Mouse (Mus musculus) layer of hippocampus, adult 11-12 months (tissue): ENCODE data around the gene Cstad.

Source experiments
- DNase-seq: peaks from one replicate; pipeline ENCODE4 v3.0.0; 2022; ENCODE audit warnings: low spot score

Gene Cstad

DNA sequence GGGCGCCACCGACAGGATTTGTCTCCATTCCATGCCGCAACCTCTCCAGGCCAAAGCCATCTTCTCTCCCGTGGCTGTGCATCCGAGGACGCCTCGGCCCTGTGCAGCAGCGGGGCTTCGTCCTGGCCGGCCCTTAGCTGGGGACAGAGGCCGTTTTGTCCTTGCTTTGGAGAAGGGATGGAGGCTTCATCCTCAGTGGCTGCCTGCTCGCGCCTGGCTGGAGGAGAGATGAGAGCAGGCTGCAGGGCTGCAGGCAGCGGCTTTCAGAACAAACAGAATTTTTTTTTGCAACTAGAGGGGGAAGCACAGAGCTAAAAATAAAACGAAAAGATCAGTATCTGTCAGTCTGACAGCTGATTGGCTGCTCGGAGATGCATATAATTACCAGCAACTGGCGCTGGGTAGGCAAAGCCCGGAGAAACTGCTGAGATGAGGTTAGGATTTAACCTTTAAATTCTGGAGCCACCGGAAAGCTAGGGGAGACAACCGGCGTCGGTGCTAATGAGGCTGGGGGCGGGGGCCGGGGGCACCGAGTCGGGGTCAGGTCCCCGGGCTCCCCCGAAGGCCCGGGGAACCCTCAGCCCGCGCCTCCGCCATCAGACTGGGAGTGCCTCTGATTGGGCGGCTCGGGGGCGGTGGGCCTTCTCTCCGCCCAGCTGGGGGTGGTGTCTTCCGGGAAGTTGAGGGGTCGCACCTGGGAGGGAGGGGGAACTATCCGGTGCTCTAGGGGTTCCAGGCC lies at the start of gene Cstad:
TSS of gene Cstad (plus strand) at position 400 of the 739 bp plus-strand sequence.
- peak; percentile 80 for DNase-seq

DNA sequence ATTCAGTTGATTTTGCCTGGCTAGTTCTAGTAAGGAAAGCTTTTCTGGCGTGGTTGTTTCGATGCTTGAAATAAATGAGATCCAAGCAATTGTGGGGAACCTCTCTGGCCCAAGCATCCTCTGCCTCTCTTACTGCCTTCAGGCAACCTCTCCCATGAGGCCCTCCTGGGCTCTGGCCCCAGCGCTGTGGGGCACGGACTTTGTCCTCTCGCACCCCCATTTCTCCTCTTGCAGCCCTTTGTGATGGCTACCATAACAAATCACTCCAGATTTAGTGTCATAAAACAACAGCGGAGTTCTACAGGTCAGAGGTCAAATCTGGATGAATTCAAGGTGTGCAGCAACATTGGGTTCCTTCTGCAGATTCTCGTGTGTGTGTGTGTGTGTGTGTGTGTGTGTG lies 49.1 kb upstream of the Cstad start:
- DNase-seq = no peak

DNA sequence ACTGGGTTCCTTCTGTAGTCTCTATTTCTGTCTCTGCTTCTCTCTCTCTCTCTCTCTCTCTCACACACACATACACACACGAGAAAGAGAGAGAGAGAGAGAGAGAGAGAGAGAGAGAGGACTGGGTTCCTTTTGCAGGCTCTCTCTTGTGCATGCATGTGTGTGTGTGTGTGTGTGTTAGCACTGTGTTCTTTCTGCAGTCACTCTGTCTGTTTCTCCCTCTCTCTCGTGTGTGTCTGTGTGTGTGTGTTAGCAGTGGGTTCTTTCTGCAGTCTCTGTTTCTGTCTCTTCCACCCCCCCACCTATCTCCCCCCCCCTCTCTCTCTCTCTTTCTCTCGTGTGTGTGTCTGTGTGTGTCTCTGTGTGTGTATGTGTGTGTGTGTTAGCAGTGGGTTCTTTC lies 48.6 kb upstream of the Cstad start:
- DNase-seq = no peak

DNA sequence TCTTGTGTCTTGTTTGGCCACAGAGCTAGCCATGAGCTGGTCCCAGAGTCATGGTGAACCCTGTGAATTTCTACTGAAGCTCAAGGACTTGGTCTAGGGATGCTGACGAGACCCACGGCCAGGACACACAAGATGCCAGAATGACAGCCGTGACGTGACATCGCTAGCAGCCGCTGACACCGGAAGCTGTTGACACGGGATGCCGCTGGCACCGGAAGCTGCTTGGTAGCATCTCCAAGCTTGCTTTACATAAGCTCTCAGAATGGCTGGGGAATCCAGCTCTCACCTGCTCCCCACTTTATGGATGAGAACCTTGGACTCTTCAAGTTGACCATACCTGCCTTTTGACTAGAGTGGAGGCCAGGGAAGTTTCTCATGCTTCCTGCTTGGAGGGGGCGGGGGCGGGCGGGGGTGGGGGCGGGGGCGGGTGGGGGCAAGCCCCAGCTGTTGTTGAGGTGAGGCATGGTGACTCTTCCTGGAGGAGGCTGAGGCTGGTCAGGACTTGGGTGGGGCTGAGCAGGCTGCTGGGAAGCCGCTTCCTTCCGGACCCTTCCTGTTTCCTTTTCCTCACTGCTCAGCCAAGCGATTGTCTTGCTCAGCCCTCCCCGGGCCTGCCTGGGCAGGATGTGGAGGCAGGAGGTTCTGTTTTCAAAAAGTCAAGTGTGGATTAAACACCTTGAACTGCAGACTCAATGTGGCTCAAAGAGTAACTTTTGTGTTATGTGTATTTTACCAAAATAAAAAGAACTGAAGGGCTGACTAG lies 47.2 kb upstream of the Cstad start:
- no peak for DNase-seq

DNA sequence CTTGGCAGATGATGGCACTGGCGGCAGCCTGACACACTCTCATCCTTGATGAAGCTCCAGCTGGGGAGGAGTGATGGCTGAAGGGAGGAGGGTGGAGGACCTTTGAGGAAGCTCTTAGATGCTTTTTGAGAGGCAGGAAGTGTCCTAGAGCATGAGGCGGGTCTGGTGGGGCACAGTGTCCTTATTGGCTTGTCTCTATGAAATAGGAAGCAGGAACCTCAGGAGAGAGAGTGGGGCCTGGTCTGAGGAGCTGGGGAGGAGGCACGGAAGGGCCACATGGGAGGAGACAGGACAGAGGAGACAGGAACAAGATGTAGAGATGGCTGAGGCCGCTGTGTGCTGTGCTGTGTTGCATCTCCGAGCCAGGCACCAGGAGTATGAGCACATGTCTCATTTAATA lies 43.3 kb upstream of the Cstad start:
- no peak for DNase-seq

DNA sequence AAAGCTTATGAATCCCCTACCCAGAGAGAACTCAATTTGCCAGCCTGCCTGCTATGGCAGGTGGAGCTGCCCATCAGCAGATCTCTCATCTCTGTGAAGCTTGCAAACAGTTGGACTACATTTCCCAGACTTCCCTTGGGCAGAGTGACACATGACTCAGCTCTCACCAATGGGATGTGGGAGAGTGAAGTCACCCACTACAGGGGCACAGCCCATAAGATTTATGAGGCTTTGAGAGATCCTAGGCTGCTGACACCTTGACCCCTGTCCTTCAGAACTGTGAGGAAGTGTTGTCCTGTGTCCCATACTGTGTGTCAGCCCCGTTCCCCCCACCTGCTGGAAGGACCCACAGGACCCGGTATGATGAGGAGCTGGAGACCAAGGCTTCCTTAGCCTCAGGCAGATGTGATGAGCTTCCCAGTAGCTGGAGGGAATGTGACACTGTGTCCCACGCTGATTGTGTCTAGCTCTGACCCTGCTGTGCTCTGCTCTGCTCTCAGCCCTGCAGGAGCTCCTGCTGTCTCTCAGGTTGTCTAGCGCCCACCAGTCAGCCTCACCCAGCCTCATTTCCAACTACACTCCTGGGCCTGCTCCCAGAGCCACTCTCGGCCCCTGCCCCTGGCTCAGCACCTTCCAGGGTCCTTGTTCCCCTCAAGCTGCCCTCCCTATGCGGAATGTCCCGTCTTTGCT lies 40.8 kb upstream of the Cstad start:
- peak; percentile 78 for DNase-seq

DNA sequence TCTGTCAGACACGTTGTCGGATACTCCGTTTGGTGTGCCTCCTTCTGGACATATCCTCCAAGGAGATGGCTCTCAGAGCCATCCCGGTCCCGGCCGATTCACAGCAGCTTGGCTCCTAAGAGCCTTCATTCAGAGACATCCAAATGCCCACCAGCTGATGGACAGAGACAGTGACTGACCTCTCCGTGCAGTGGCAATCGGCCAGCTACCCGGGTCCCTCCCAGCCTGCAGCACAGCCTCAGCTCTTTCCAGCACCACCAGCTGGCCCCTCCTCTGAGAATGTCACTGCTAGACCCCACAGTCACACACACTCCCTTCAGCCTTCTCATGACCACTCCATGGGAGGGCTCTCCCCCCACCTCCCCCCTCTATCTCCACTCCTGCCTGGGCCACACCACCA lies 39.6 kb upstream of the Cstad start:
- no peak for DNase-seq

DNA sequence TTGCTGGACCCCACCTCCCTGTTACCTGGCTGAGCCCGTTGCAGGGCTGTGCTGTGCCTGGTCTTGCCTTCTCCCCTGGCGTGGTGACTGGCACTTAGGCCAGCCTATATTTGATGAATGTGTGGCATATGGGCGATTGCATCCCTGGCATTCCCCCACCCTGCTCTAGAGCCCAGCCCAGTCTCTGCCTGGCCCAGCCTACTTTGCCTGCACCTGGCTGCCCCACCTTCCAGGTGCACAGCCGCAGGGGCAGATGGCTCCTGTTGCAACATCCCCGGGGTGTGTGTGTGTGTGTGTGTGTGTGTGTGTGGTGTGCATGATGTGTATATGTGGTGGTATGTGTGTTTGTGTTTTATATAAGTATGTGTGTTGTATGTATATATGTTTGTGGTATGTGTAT lies 38.3 kb upstream of the Cstad start:
- no peak for DNase-seq

DNA sequence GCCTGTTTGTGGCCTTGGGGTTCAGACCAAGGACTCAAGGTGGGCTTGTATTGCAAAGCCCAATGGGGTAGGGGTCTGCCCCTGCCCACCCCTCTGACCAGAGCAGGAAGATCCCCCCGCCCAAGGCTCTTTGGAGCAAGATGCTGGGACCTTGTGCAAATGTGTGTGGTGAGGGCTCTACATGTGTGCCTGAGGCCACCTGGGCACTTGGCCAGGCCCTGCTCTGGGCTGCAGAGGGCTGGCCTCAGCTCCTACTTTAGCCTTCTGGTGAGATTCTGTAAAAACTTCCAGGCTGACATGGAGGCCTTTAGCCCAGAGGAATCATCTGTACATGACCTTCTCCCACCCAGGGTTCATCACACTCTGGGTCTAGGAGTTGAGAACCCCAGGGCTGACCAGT lies 35.3 kb upstream of the Cstad start:
- DNase-seq = no peak

DNA sequence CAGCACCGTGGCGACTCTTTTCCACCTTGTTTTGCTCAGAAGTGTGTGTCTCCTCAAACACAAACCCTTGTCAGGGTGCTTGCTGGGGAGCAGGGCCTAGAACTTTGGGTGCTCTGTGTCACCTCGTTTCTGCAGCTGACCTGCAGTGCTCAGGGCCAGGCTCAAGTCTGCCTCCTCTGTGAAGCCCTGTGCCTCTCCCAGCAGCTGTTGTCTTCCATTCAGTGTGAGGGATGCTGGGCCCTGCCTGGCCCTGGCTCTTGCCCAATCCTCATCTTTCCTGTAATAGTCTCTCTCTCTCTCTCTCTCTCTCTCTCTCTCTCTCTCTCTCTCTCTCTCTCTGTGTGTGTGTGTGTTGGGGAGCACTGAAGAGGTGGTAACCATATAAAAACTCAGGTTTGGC lies 32.3 kb upstream of the Cstad start:
- no peak for DNase-seq

DNA sequence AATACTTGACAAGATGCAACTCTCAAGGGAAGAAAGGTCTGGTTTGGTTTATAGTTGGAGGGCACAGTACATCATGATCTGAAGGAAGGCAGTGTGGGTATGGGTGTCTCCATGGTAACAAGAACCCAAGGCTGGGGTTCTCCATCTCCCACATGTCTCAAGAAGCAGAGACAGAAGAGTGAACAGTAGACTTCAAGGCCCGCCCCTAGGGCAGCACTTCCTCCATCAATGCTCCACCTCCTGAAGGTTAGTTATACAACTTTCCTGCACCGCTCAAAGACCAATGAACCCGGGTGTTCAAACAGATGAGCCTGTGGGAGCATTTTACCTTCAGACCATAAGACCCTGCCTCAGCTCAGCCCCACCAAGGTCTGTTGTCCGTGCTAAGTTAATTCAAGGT lies 23.2 kb upstream of the Cstad start:
- DNase-seq = no peak

DNA sequence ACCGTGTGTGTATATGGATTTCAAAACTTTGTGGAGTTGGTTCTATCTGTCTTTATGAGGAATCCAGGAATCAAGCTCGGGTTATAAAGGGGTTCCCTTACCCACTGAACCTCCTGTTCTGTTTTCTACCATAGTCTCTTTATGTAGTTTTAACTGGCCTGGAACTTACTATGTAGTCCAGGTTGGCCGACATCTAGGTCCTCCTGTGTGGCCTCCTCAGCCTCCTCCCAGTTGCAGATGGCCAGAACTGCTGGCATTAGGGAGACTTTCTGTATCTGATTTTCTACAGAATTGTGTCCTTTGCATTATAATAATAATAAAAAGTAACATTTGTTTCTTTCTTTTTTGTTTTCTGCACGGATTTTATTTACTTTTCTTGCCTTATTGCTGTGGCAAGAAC lies 21.3 kb upstream of the Cstad start:
- DNase-seq = no peak

DNA sequence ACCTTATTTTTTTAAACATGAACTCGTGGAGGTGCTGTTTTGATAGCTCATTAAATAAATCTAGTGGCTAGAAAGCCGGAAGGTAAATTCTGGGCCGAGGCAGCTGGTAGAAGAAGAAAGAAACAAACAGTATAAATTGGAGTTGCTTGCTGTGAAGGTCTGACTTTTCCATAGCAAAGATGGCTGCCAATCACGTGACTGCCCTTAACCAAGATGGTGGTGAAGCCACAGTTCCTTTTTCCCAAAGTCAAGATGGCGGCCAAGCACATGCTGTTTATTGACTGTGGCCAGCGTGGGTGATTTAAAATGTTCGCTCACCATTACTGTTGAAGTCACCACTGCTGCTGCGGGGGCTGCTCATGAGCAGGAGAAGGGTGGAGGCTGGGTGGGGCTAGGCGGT lies 17.8 kb upstream of the Cstad start:
- no peak for DNase-seq

DNA sequence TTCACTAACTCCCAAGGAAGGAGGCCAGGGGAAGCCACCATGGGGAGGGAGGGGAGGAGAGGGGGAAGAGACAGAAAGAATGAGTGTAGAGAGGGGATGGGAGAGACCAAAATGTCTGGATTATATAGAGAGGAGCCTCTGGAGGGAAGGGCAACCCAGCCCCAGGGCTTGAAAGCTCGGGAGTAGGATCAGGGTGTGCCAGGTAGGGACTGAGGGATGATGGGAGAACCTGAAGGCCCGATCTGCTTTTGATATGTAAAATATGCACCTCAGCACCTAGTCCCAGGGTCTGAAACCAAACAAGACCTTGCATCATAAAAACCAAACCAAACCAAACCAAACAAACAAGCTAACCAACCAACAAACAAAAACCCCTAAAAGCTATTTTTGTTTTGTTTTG lies 16.8 kb upstream of the Cstad start:
- no peak for DNase-seq

DNA sequence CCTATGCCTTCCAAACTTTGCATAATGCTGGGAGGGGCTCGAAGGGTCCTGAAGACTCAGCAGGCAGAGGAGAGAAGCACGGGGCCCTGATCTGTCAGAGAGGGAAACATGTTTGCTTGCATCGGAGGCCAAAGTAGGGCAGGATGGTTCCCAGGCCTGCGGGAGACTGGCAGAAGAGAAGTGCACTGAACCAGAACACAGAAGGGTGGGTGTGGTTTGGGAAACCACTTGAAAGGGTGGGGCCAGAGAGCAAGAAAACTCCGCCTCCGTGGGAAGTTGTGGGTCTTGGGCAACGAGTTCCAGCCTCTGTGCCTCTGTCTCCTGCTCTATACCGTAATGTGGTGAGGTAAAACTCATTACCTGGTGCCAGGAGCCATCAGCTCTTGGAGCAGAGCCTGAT lies 7.7 kb upstream of the Cstad start:
- DNase-seq = no peak

DNA sequence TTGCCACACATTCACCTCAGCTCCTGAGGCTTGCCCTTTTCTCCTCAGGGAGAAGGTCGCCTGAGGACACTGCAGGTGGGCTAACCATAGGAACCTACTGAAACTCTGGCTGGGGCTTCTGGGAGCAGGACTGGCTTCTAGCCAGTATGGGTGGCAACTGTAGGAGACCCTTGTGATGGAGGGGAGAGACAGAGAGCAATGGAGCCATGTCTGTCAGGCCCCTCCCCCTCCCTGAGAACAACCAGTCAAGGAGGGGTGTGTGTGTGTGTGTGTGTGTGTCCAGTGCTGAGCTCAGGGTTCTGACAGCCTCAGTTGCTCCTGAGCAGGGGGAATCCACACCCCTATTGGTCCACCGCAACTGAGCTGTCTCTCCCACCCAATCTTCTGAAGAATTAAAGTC lies 7.2 kb upstream of the Cstad start:
- DNase-seq = no peak

DNA sequence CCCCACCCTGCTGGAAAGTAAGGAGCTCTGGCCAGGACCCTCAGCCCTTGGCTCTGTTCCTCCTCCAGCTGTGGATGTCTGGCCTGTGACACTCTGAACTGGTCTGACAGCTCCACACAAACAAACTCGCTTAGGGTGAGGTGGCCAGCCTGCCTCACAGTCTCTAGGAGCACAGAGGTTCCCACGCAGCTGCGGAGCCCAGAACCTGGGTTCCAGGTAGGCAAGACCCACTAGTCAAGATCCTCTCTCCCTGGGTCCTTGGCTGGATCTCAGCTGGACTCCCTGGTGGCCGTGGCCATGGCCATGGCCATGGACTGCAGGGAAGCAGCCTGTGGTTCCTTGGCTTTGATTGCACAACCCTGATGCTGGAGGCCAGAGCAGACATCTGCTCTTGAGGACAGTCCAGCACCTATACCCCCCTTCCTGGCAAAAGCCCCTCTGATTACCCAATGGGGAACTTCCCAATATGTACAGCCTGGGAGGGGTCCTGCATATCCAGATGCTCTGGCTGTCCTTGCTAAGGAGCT lies 5.8 kb upstream of the Cstad start:
- DNase-seq = no peak

DNA sequence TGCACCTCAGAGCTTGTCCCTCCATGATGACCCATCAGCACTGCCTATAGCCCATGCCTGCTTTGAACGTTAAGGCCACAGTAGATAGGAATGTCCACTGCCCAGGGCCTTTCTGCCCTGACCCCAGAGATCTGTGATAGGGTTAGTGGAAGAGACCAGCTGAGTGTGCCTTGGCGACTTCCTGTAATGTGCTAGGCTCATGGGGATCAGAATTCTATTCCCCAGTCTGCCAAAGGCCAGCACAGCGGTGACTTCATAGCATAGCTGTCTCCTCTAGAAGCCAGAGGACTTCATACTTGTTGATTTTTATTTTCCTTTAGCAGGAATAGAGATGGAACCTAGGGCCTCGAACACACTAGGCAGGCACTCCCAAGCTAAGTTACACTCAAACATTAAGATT lies 5.1 kb upstream of the Cstad start:
- DNase-seq = no peak

DNA sequence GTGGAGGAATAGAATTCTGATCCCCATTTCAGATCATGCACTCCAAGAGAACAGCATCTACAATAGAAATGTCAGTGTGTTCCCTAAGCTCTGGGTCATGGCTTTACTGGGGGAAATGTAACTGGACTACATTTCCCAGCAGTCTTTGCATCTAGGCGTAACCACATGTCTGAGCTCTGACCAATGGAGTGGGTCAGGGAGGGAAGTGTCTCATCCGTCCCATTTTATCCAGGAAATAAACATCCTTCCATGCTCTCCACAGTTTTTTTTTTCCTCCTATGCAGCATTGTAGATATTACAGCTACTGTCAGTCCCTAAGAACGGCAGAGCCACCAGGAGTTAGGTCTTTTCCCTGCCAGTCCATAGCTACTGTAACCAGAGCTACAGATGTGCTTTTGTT lies 3.9 kb upstream of the Cstad start:
- DNase-seq = peak; percentile 74

DNA sequence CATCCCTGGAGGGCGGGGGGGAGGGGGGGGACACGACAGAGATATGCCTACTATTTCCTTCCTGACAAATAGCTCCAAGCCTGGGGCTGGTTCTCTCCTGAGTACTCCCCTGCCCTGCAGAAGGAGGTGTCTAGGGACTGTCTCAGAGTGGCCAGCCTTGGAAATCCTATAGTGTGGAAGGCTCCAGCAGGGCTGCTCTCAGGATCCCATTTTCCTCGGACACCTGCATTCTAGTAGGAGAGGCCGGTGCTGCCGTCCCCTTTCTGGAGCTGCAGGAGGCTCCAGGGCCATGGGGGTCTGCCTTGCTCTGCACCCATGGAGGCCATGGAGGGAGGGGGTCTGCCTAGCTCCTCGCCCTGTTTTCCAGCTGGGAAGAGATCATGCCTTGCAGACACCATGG lies 2.4 kb upstream of the Cstad start:
- no peak for DNase-seq

DNA sequence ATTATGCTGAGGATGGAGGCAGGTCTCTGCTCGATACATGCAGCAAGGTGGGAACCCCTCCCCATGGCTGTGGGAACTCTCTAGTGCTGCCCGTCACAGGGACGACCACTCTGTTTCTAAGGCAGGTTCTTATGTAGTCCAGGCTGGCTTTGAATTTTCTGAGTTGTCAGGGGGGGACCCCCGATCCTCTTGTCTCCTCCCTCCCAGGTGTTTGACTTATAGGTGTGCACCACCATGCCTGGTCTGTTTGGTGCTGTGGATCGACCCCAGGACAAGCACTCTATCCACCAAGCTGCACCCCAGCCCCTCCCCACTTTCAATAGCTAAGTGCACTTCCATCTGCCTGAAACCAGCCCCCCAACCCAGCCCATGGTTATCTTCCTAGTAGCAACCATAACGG lies 1.9 kb upstream of the Cstad start:
- DNase-seq = no peak

DNA sequence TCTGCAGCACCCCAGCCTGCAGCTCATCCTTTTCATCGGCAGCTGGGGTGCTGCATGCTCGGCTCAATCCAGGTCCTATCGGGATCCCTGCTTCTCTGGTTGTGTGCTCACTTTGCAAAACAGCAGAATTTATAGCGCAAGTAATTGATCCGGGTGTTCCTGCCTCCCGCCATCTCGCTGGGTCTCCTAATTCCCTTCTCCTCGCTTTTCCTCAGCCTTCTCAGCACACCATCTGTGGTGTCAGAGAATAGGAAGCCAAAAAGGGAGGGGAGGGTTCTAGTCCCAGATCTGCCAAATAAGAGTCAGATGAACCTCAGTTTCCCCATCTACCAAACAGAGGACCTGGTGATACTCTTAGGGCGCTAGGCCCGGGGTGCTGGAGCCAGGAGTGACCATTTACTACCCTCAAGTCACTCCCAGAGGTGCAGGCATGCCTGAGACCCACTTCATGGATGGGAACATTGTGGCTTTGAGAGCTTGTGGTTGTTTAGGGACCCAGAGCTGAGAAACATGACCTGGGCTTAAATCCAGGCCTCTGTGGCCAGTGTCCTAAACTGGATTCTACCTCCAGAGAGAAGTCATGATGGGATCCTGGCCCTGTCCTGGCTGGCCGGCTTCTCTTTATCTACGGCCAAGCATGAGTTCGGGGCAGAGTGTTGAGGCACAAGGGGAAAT lies 1.1 kb upstream of the Cstad start:
- DNase-seq = no peak
